Mouse (Mus musculus): ENCODE data around the gene Tmem151b. TPM values are rescaled to one million over a fixed set of nuclear protein-coding genes. Genes with fewer than 3 reads are reported as not detected.
A peak's percentile ranks its signal among the peaks of the same experiment; 100 is the strongest.

Gene Tmem151b
- polyA plus RNA-seq, 1 experiment from 2014 or later, result 41.3 TPM

- H3K4me3 ChIP-seq (replicated peaks; ENCODE audit: low read length), result no peak overlapping the region
- H3K27ac ChIP-seq (ENCODE audit: low read length), result no peak overlapping the region
- no peaks in the 10 kb centered on the region for H3K9me3 ChIP-seq (ENCODE audit: control insufficient read depth, low read length)
- H3K9ac ChIP-seq (replicated peaks; ENCODE audit: low read depth, low read length), result no peak overlapping the region
- H3K36me3 ChIP-seq (ENCODE audit: control insufficient read depth, insufficient read depth), result no peaks in the 10 kb centered on the region
- no peaks in the 10 kb centered on the region for H3K27me3 ChIP-seq (replicated peaks; ENCODE audit: control insufficient read depth, insufficient read depth, low read length)
- 53% methylated on average over 15 of the region's 15 CpGs for WGBS
- no peak for ATAC-seq
- peaks cover 3% of the 10 kb centered on the region; the same call in 1 of the 2 replicates for H3K4me1 ChIP-seq (replicated peaks; ENCODE audit: control insufficient read depth, insufficient read depth, low read length)
- H3K4me2 ChIP-seq (ENCODE audit: low read length), result no peak overlapping the region
These were observed 34.2 kb downstream of the Tmem151b start for GRCm38 (mm10) chr17:45515204-45515726.

GRCm38 (mm10) chr17:45511757-45512156, 37.7 kb downstream of the Tmem151b start:
- WGBS, result 92% methylated on average over 4 of the region's 4 CpGs
- Histone ChIP-seq H3K9ac (replicated peaks; ENCODE audit: low read depth, low read length) (no peak overlapping the region), H3K4me2 (ENCODE audit: low read length) (no peak overlapping the region), H3K4me3 (replicated peaks; ENCODE audit: low read length) (no peak overlapping the region), H3K27ac (ENCODE audit: low read length) (no peak overlapping the region), H3K9me3 (ENCODE audit: control insufficient read depth, low read length) (no peaks in the 10 kb centered on the region), H3K4me1 (replicated peaks; ENCODE audit: control insufficient read depth, insufficient read depth, low read length) (peaks cover 6% of the 10 kb centered on the region), H3K36me3 (ENCODE audit: control insufficient read depth, insufficient read depth) (no peaks in the 10 kb centered on the region), H3K27me3 (replicated peaks; ENCODE audit: control insufficient read depth, insufficient read depth, low read length) (no peaks in the 10 kb centered on the region)
- ATAC-seq, result no peak

GRCm38 (mm10) chr17:45510871-45511270, 38.6 kb downstream of the Tmem151b start:
- Histone ChIP-seq H3K4me2 (ENCODE audit: low read length) (no peak overlapping the region), H3K4me3 (replicated peaks; ENCODE audit: low read length) (no peak overlapping the region), H3K9me3 (ENCODE audit: control insufficient read depth, low read length) (no peaks in the 10 kb centered on the region), H3K4me1 (replicated peaks; ENCODE audit: control insufficient read depth, insufficient read depth, low read length) (peaks cover 4% of the 10 kb centered on the region), H3K27ac (ENCODE audit: low read length) (no peak overlapping the region), H3K9ac (replicated peaks; ENCODE audit: low read depth, low read length) (no peak overlapping the region), H3K36me3 (ENCODE audit: control insufficient read depth, insufficient read depth) (no peaks in the 10 kb centered on the region), H3K27me3 (replicated peaks; ENCODE audit: control insufficient read depth, insufficient read depth, low read length) (no peaks in the 10 kb centered on the region)
- no peak for ATAC-seq
- WGBS, result 94% methylated on average over 4 of the region's 4 CpGs

GRCm38 (mm10) chr17:45506700-45507189, 42.7 kb downstream of the Tmem151b start, which contains the start of gene Aars2:
Gene Aars2, plus strand, starts transcription at chr17:45506841.
- peak; percentile 96 for ATAC-seq
- Histone ChIP-seq H3K4me3 (replicated peaks; ENCODE audit: low read length) (peak within 1 kb of the TSS; percentile 71), H3K27ac (ENCODE audit: low read length) (peak within 1 kb of the TSS; percentile 88), H3K4me2 (ENCODE audit: low read length) (peak within 1 kb of the TSS; percentile 22), H3K9ac (replicated peaks; ENCODE audit: low read depth, low read length) (peak within 1 kb of the TSS; percentile 81), H3K4me1 (replicated peaks; ENCODE audit: control insufficient read depth, insufficient read depth, low read length) (peaks cover 4% of the 10 kb centered on the region), H3K9me3 (ENCODE audit: control insufficient read depth, low read length) (no peaks in the 10 kb centered on the region), H3K36me3 (ENCODE audit: control insufficient read depth, insufficient read depth) (no peaks in the 10 kb centered on the region), H3K27me3 (replicated peaks; ENCODE audit: control insufficient read depth, insufficient read depth, low read length) (no peaks in the 10 kb centered on the region)
- under 1% methylated on average over 42 of the region's 42 CpGs for WGBS

GRCm38 (mm10) chr17:45505941-45506465, 43.5 kb downstream of the Tmem151b start:
- Histone ChIP-seq H3K4me2 (ENCODE audit: low read length) (no peak overlapping the region), H3K27me3 (replicated peaks; ENCODE audit: control insufficient read depth, insufficient read depth, low read length) (no peaks in the 10 kb centered on the region), H3K9me3 (ENCODE audit: control insufficient read depth, low read length) (no peaks in the 10 kb centered on the region), H3K36me3 (ENCODE audit: control insufficient read depth, insufficient read depth) (no peaks in the 10 kb centered on the region), H3K4me1 (replicated peaks; ENCODE audit: control insufficient read depth, insufficient read depth, low read length) (peaks cover 4% of the 10 kb centered on the region), H3K27ac (ENCODE audit: low read length) (no peak overlapping the region), H3K4me3 (replicated peaks; ENCODE audit: low read length) (no peak overlapping the region), H3K9ac (replicated peaks; ENCODE audit: low read depth, low read length) (no peak overlapping the region)
- 75% methylated on average over 6 of the region's 6 CpGs for WGBS
- ATAC-seq, result peak; percentile 9; the same call in 1 of the 2 replicates

GRCm38 (mm10) chr17:45503301-45503973, 46.0 kb downstream of the Tmem151b start:
- H3K4me2 ChIP-seq (ENCODE audit: low read length), result no peak overlapping the region
- peaks cover 4% of the 10 kb centered on the region for H3K4me1 ChIP-seq (replicated peaks; ENCODE audit: control insufficient read depth, insufficient read depth, low read length)
- no peak overlapping the region for H3K9ac ChIP-seq (replicated peaks; ENCODE audit: low read depth, low read length)
- H3K27ac ChIP-seq (ENCODE audit: low read length), result no peak overlapping the region
- no peaks in the 10 kb centered on the region for H3K36me3 ChIP-seq (ENCODE audit: control insufficient read depth, insufficient read depth)
- H3K4me3 ChIP-seq (replicated peaks; ENCODE audit: low read length), result no peak overlapping the region
- 60% methylated on average over 5 of the region's 5 CpGs for WGBS
- H3K27me3 ChIP-seq (replicated peaks; ENCODE audit: control insufficient read depth, insufficient read depth, low read length), result no peaks in the 10 kb centered on the region
- no peak for ATAC-seq
- H3K9me3 ChIP-seq (ENCODE audit: control insufficient read depth, low read length), result no peaks in the 10 kb centered on the region

- Histone ChIP-seq H3K9me3 (ENCODE audit: control insufficient read depth, low read length) (no peaks in the 10 kb centered on the region), H3K27ac (ENCODE audit: low read length) (no peak overlapping the region), H3K4me3 (replicated peaks; ENCODE audit: low read length) (no peak overlapping the region), H3K4me1 (replicated peaks; ENCODE audit: control insufficient read depth, insufficient read depth, low read length) (peaks cover 1% of the 10 kb centered on the region), H3K9ac (replicated peaks; ENCODE audit: low read depth, low read length) (no peak overlapping the region), H3K36me3 (ENCODE audit: control insufficient read depth, insufficient read depth) (no peaks in the 10 kb centered on the region), H3K27me3 (replicated peaks; ENCODE audit: control insufficient read depth, insufficient read depth, low read length) (no peaks in the 10 kb centered on the region), H3K4me2 (ENCODE audit: low read length) (no peak overlapping the region)
- no peak for ATAC-seq
- WGBS, result 63% methylated on average over 4 of the region's 4 CpGs
These were observed 47.2 kb downstream of the Tmem151b start for GRCm38 (mm10) chr17:45502324-45502723.

- Histone ChIP-seq H3K9me3 (ENCODE audit: control insufficient read depth, low read length) (no peaks in the 10 kb centered on the region), H3K4me1 (replicated peaks; ENCODE audit: control insufficient read depth, insufficient read depth, low read length) (no peaks in the 10 kb centered on the region), H3K4me3 (replicated peaks; ENCODE audit: low read length) (no peak overlapping the region), H3K4me2 (ENCODE audit: low read length) (no peak overlapping the region), H3K27ac (ENCODE audit: low read length) (no peak overlapping the region), H3K36me3 (ENCODE audit: control insufficient read depth, insufficient read depth) (no peaks in the 10 kb centered on the region), H3K27me3 (replicated peaks; ENCODE audit: control insufficient read depth, insufficient read depth, low read length) (no peaks in the 10 kb centered on the region), H3K9ac (replicated peaks; ENCODE audit: low read depth, low read length) (no peak overlapping the region)
- no peak for ATAC-seq
- 40% methylated on average over 4 of the region's 4 CpGs for WGBS
These were observed 48.5 kb downstream of the Tmem151b start for GRCm38 (mm10) chr17:45500981-45501380.

- WGBS, result 52% methylated on average over 2 of the region's 2 CpGs
These were observed 50.0 kb downstream of the Tmem151b start for GRCm38 (mm10) chr17:45499516-45499915.

More at GRCm38 (mm10) chr17:45499516-45499915, 50.0 kb downstream of the Tmem151b start:
- Histone ChIP-seq H3K9me3 (ENCODE audit: control insufficient read depth, low read length) (no peaks in the 10 kb centered on the region), H3K4me3 (replicated peaks; ENCODE audit: low read length) (no peak overlapping the region), H3K27me3 (replicated peaks; ENCODE audit: control insufficient read depth, insufficient read depth, low read length) (no peaks in the 10 kb centered on the region), H3K27ac (ENCODE audit: low read length) (no peak overlapping the region), H3K4me1 (replicated peaks; ENCODE audit: control insufficient read depth, insufficient read depth, low read length) (no peaks in the 10 kb centered on the region), H3K4me2 (ENCODE audit: low read length) (no peak overlapping the region), H3K36me3 (ENCODE audit: control insufficient read depth, insufficient read depth) (no peaks in the 10 kb centered on the region), H3K9ac (replicated peaks; ENCODE audit: low read depth, low read length) (no peak overlapping the region)
- no peak for ATAC-seq
